Comparison of ENCODE assay signal across 22 mouse cellular contexts in the genomic region with DNA sequence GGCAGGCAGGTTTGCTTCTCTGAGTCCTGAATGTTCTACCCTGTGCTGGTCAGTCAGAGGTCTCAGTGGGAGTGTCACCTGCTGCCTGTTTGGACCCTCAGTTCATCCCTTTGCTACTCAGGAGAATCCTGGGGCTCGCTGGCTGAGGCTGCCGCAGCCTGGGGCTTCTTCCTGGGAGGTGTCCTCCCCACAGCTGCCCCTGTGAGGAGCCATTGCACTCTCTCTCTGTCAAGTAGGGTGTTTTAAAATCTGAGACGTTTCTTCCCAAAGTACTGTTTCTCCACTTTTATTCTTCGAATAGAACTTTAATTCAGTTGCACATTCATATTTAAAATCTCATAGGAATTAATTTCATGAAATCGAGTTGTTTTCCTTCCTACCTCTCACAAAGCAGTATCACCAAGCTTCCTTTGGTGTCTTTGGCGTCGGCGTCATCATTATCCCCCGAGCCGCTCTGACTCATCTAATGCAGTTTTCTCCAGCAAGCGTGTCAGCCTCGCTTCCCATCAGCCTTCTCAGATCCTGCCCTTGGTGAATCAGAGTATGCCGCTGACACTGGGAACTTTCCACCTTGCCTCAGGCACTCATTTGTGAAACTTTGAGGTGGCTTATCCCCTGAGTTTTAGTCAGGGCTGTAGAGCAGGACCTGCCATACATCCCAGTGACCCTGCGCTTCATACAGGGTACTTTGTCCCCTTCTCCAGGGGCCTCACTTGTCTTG. TPM values are rescaled to one million over a fixed set of nuclear protein-coding genes. Genes with fewer than 3 reads are reported as not detected.
DNase-seq lines count a peak whose midpoint lies in the region; TF ChIP-seq lines count a peak whose summit lies in the region.
"Had no signal": no experiment of that assay in that cellular context is flagged by ENCODE, and none has a peak within 500 bp of the region (broad histone marks: within the 10 kb centered on the region; RNA-seq: fewer than 3 reads in every experiment).

No protein-coding gene starts in this region.

- peak; percentile 40 for TF ChIP-seq CTCF in left cerebral cortex, adult 2 months (IDR thresholded peaks at IDR 0.05)
- no peak for TF ChIP-seq CTCF in cerebellum, adult 2 months (IDR thresholded peaks at IDR 0.05; ENCODE audit: borderline replicate concordance, insufficient read depth, low read depth, low read length)

- no peak for TF ChIP-seq POLR2A in myocyte (IDR thresholded peaks at IDR 0.05; ENCODE audit: insufficient read length, low read depth)
- no peak for TF ChIP-seq POLR2A in cerebellum, adult 2 months (IDR thresholded peaks at IDR 0.05; ENCODE audit: borderline replicate concordance, insufficient read depth, low read length)

- 96% methylated on average over 14 of the region's 14 CpGs for WGBS in cerebellum, adult 2 months

- H3K79me2 ChIP-seq in myocyte (ENCODE audit: control insufficient read depth, insufficient read depth): no peaks in the 10 kb centered on the region

- H3K4me1 ChIP-seq in cerebellum, adult 2 months (ENCODE audit: control insufficient read depth, insufficient read depth, low read length): no peaks in the 10 kb centered on the region
- H3K4me1 ChIP-seq: liver, embryonic 12.5 days had no signal

- H3ac ChIP-seq in myocyte (ENCODE audit: control insufficient read depth, insufficient read length): no peak overlapping the region

- no peaks in the 10 kb centered on the region for H3K36me3 ChIP-seq in myocyte (ENCODE audit: control insufficient read depth, insufficient read depth)
- H3K36me3 ChIP-seq: embryonic facial prominence, embryonic 13.5 days; hindbrain, embryonic 13.5 days; limb, embryonic 12.5 days; liver, embryonic 12.5 days; midbrain, embryonic 10.5 days had no signal

- peak overlapping the region; percentile 53 for H3K4me2 ChIP-seq in myocyte (ENCODE audit: low read depth)
- H3K4me2 ChIP-seq: embryonic facial prominence, embryonic 13.5 days; heart, embryonic 11.5 days; hindbrain, embryonic 13.5 days; limb, embryonic 12.5 days; liver, embryonic 12.5 days; lung, embryonic 14.5 days had no signal

- H3K4me3 ChIP-seq in left cerebral cortex, adult 2 months: no peak overlapping the region
- H3K4me3 ChIP-seq in myocyte: no peak overlapping the region
- H3K4me3 ChIP-seq in cerebellum, adult 2 months (replicated peaks; ENCODE audit: insufficient read depth, low read depth, low read length): no peak overlapping the region
- H3K4me3 ChIP-seq: embryonic facial prominence, embryonic 13.5 days; gastrocnemius, adult 2 months; hindbrain, embryonic 13.5 days; limb, embryonic 12.5 days; liver, embryonic 12.5 days; midbrain, embryonic 10.5 days had no signal

- no peak overlapping the region for H3K27ac ChIP-seq in left cerebral cortex, adult 2 months
- H3K27ac ChIP-seq in cerebellum, adult 2 months (ENCODE audit: insufficient read depth, low read length): no peak overlapping the region
- H3K27ac ChIP-seq: embryonic facial prominence, embryonic 13.5 days; gastrocnemius, adult 2 months; hindbrain, embryonic 13.5 days; limb, embryonic 12.5 days; liver, embryonic 12.5 days; midbrain, embryonic 10.5 days had no signal

- intact Hi-C loops in left cerebral cortex, adult 2 months (cut with DNase I): no loop called here

- peak; percentile 31 for DNase-seq in adrenal gland, postnatal 10 days
- no peak for DNase-seq in adrenal gland, postnatal 25 days
- peak in 1 of 2 experiments; percentile 43 for DNase-seq in left cerebral cortex, adult 2 months (ENCODE audit: extremely low spot score in 1 of 2, low spot score in 2 of 2)
- DNase-seq in left cerebral cortex, adult 11 months (ENCODE audit: low spot score): no peak
- DNase-seq in 3T3-L1 (ENCODE audit: low read depth, low spot score): peak; percentile 89
- no peak for DNase-seq in cerebellum, adult 2 months
- DNase-seq: cerebellum, adult 9-11 months; gastrocnemius, adult 2 months; heart, postnatal 10 days; kidney, adult 9 months; kidney, postnatal 36 days; lung, embryonic 14.5 days; lung, postnatal 4 days; right cerebral cortex, postnatal 4 days; thymus, postnatal 25 days had no signal

- no peaks in the 10 kb centered on the region for H3K27me3 ChIP-seq in myocyte (ENCODE audit: control insufficient read depth, insufficient read depth, insufficient read length)
- H3K27me3 ChIP-seq in cerebellum, adult 2 months (ENCODE audit: control insufficient read depth, insufficient read depth, low read length): no peaks in the 10 kb centered on the region
- H3K27me3 ChIP-seq: embryonic facial prominence, embryonic 13.5 days; hindbrain, embryonic 13.5 days; limb, embryonic 12.5 days; liver, embryonic 12.5 days had no signal

TF ChIP-seq in myocyte, 11 proteins besides CTCF, POLR2A, EP300 and RAD21:
- TF ChIP-seq USF1 (IDR thresholded peaks at IDR 0.05; ENCODE audit: low read depth): no peak
- TF ChIP-seq CEBPB (IDR thresholded peaks at IDR 0.05; ENCODE audit: insufficient read depth, poor library complexity, severe bottlenecking): no peak
- no peak for TF ChIP-seq MAX (IDR thresholded peaks at IDR 0.05; ENCODE audit: low read depth)
- no peak for TF ChIP-seq REST (IDR thresholded peaks at IDR 0.05; ENCODE audit: insufficient read depth, insufficient read length)
- no peak for TF ChIP-seq SRF (IDR thresholded peaks at IDR 0.05; ENCODE audit: control insufficient read depth, insufficient read length, low read depth)
- TF ChIP-seq TCF3 (IDR thresholded peaks at IDR 0.05; ENCODE audit: insufficient read length, low read depth): no peak
- TF ChIP-seq E2F4 (IDR thresholded peaks at IDR 0.05; ENCODE audit: insufficient read depth): no peak
- TF ChIP-seq POLR2AphosphoS2 (IDR thresholded peaks at IDR 0.05; ENCODE audit: insufficient read length, low read depth): no peak
- no peak for TF ChIP-seq MYOG (IDR thresholded peaks at IDR 0.05; ENCODE audit: control insufficient read depth in 1 of 3, insufficient read depth in 1 of 3, insufficient read length in 2 of 3, low read depth in 2 of 3)
- TF ChIP-seq TCF12 (IDR thresholded peaks at IDR 0.05; ENCODE audit: insufficient read depth, poor library complexity, severe bottlenecking): no peak
- no peak for TF ChIP-seq MYOD1 (IDR thresholded peaks at IDR 0.05; ENCODE audit: control insufficient read depth in 1 of 3, insufficient read length in 2 of 3, low read depth in 2 of 3)

RNA-seq across cellular contexts. Expression of a gene that starts 48.4 kb away (rescaled TPM):
- total RNA-seq in adrenal gland, postnatal 10 days (2021): 10 to 100 TPM; 48.8 to 51.5 TPM
- total RNA-seq in adrenal gland, postnatal 25 days (2021): 54.6 and 64.0 TPM in 2 replicates
- total RNA-seq in left cerebral cortex, adult 2 months (2021): 10 to 100 TPM; 84.8 to 86.0 TPM
- 180 TPM for polyA plus RNA-seq in myocyte (2012; fragmentation: generic; extraction: Trizol)
- polyA plus RNA-seq in cerebellum, adult 2 months (2012; rRNA removed): 120 and 128 TPM in 2 replicates

RNA-seq across cellular contexts. Expression of a gene that starts 48.9 kb away (rescaled TPM):
- 1 to 10 TPM; 6.6 to 7.1 TPM for total RNA-seq in adrenal gland, postnatal 10 days (2021)
- 7.9 and 8.4 TPM in 2 replicates for total RNA-seq in adrenal gland, postnatal 25 days (2021)
- total RNA-seq in left cerebral cortex, adult 2 months (2021): 10 to 100 TPM; 10.2 to 13.4 TPM
- polyA plus RNA-seq in myocyte (2012; fragmentation: generic; extraction: Trizol): 14.0 TPM
- polyA plus RNA-seq in cerebellum, adult 2 months (2012; rRNA removed): 14.6 and 16.0 TPM in 2 replicates

Comparison
In these comparisons a context has a peak if more than half of its experiments do, and no peak if none do; other contexts are left out.
1. DNase-seq: peak in adrenal gland, postnatal 10 days (single experiment) and 3T3-L1 (single experiment); none in adrenal gland, postnatal 25 days (single experiment), left cerebral cortex, adult 11 months (single experiment) and cerebellum, adult 2 months (0 of 2).